Comparison of ENCODE assay signal across 21 mouse cellular contexts in the genomic region with DNA sequence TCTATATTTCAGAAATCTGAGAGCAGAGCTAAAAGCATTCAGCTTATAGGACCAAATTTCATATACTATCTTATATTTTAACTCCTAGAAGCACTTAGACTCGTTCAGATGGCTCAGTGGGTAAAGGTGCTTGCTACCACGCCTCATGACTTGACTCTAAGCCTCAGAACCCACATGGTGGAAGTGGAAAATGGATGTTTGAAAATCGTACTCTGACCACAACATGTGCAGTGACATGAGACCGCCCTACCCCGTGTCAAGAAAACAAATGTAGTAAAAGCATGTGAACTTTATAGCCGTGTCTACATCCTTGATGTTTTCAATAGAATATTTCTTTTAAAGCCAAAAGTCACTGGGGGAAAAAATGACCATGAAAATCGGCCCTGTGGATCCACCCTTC. TPM values are rescaled to one million over a fixed set of nuclear protein-coding genes. Genes with fewer than 3 reads are reported as not detected.
DNase-seq lines count a peak whose midpoint lies in the region; ATAC-seq lines count a peak whose summit lies in the region.
"Had no signal": no experiment of that assay in that cellular context is flagged by ENCODE, and none has a peak within 500 bp of the region (broad histone marks: within the 10 kb centered on the region; RNA-seq: fewer than 3 reads in every experiment).

No protein-coding gene starts in this region.

- H3K27ac ChIP-seq in forebrain, embryonic 13.5 days, result no peak overlapping the region
- H3K27ac ChIP-seq: embryonic facial prominence, embryonic 12.5 days; embryonic facial prominence, embryonic 15.5 days; forebrain, embryonic 15.5 days; hindbrain, embryonic 13.5 days; intestine, embryonic 15.5 days had no signal

- H3K9me3 ChIP-seq in forebrain, embryonic 13.5 days (replicated peaks), result no peaks in the 10 kb centered on the region
- H3K9me3 ChIP-seq: embryonic facial prominence, embryonic 12.5 days; embryonic facial prominence, embryonic 15.5 days; forebrain, embryonic 15.5 days; intestine, embryonic 15.5 days had no signal

- H3K4me2 ChIP-seq in forebrain, embryonic 13.5 days, result no peak overlapping the region
- H3K4me2 ChIP-seq: embryonic facial prominence, embryonic 12.5 days; embryonic facial prominence, embryonic 15.5 days; forebrain, embryonic 15.5 days; heart, embryonic 11.5 days; hindbrain, embryonic 13.5 days; intestine, embryonic 15.5 days had no signal

- peaks cover 2% of the 10 kb centered on the region; the same call in 1 of the 2 replicates for H3K36me3 ChIP-seq in splenic B cell, adult 2 months (ENCODE audit: control insufficient read depth, insufficient read depth, low read length, poor library complexity, severe bottlenecking)
- H3K36me3 ChIP-seq in forebrain, embryonic 13.5 days (ENCODE audit: poor library complexity, severe bottlenecking), result peaks cover 11% of the 10 kb centered on the region; the same call in 1 of the 2 replicates
- H3K36me3 ChIP-seq: embryonic facial prominence, embryonic 12.5 days; embryonic facial prominence, embryonic 15.5 days; forebrain, embryonic 15.5 days; intestine, embryonic 15.5 days had no signal

- H3K4me1 ChIP-seq in forebrain, embryonic 13.5 days, result no peaks in the 10 kb centered on the region
- H3K4me1 ChIP-seq: embryonic facial prominence, embryonic 15.5 days; forebrain, embryonic 15.5 days; hindbrain, embryonic 13.5 days; intestine, embryonic 15.5 days had no signal

- H3K27me3 ChIP-seq in splenic B cell, adult 2 months (ENCODE audit: control insufficient read depth, insufficient read depth, low read length, poor library complexity, severe bottlenecking), result no peaks in the 10 kb centered on the region
- H3K27me3 ChIP-seq in forebrain, embryonic 13.5 days, result no peaks in the 10 kb centered on the region
- H3K27me3 ChIP-seq: embryonic facial prominence, embryonic 12.5 days; embryonic facial prominence, embryonic 15.5 days; forebrain, embryonic 15.5 days; hindbrain, embryonic 13.5 days; intestine, embryonic 15.5 days had no signal

- WGBS in forebrain, embryonic 13.5 days, result 89% methylated on average over 7 of the region's 7 CpGs

- peak; percentile 74 for DNase-seq in splenic B cell, adult 2 months (ENCODE audit: low read depth, low spot score)
- DNase-seq in cerebellum, adult 11 months, result no peak
- DNase-seq in heart, adult 18-20 months, result no peak
- DNase-seq: adrenal gland, adult 2 months; adrenal gland, postnatal 14 days; cerebellum, adult 18-20 months; cerebellum, adult 9-10 months; cerebellum, postnatal 14 days; gastrocnemius, postnatal 10 days; gastrocnemius, postnatal 36 days; kidney, adult 18-20 months had no signal

- peak; percentile 29 for ATAC-seq in CD4-positive, CD25-positive, alpha-beta regulatory T cell, adult 4 months
- ATAC-seq in activated CD4-positive, CD25-positive, alpha-beta regulatory T cell, adult 4 months, result peak; percentile 49
- no peak for ATAC-seq in forebrain, embryonic 13.5 days
- ATAC-seq: forebrain, embryonic 15.5 days; hindbrain, embryonic 16.5 days; intestine, embryonic 15.5 days had no signal

- no peak overlapping the region for H3K9ac ChIP-seq in forebrain, embryonic 13.5 days
- H3K9ac ChIP-seq: embryonic facial prominence, embryonic 12.5 days; embryonic facial prominence, embryonic 15.5 days; forebrain, embryonic 15.5 days; hindbrain, embryonic 13.5 days; intestine, embryonic 15.5 days had no signal

- H3K4me3 ChIP-seq in forebrain, embryonic 13.5 days, result no peak overlapping the region
- H3K4me3 ChIP-seq: embryonic facial prominence, embryonic 12.5 days; embryonic facial prominence, embryonic 15.5 days; forebrain, embryonic 15.5 days; hindbrain, embryonic 13.5 days; intestine, embryonic 15.5 days had no signal

RNA-seq across cellular contexts. Expression of a gene that starts 21.9 kb away (rescaled TPM):
- 10 to 100 TPM; 69.5 to 73.5 TPM for polyA plus RNA-seq in CD4-positive, CD25-positive, alpha-beta regulatory T cell, adult 4 months (2017; shearing (Covaris generic))
- polyA plus RNA-seq in activated CD4-positive, CD25-positive, alpha-beta regulatory T cell, adult 4 months (2017; shearing (Covaris generic)), result 10 to 100 TPM; 59.7 to 61.9 TPM
- polyA plus RNA-seq in forebrain, embryonic 13.5 days (2015; fragmentation: Nextera tagmentation; extraction: Ambion mirVana), result 9.4 and 9.5 TPM in 2 replicates
- 10 to 100 TPM; 26.7 to 29.9 TPM for total RNA-seq in heart, adult 18-20 months (2021)
